Mouse (Mus musculus) midbrain, embryonic 11.5 days (tissue): ENCODE results near the gene Dmbt1. TPM values are rescaled to one million over a fixed set of nuclear protein-coding genes. Genes with fewer than 3 reads are reported as not detected.

ENCODE experiments used
- ATAC-seq: fragments of 200-750 bp; cut with Nextera tagmentation; 2 replicates; pipeline ENCODE4 v1.8.0; 2017; ENCODE audit warnings: moderate TSS enrichment, moderate library complexity; ENCODE audit not compliant: low FRiP score
- DNase-seq: peaks from one replicate; pipeline ENCODE4 v3.0.0; 2015; ENCODE audit warnings: low spot score; ENCODE audit errors: missing footprints
- H3K27ac ChIP-seq: fragments of 300-500 bp; sonication (generic); 2 replicates; pipeline ENCODE4 v1.5.1; 2014; ENCODE audit warnings: low read depth, low read length
- H3K27me3 ChIP-seq: fragments of 300-500 bp; sonication (generic); 2 replicates; pipeline ENCODE4 v1.6.1; 2014; ENCODE audit warnings: mild to moderate bottlenecking, low read length, moderate library complexity, mixed read lengths; ENCODE audit not compliant: control insufficient read depth, insufficient read depth
- H3K36me3 ChIP-seq: fragments of 300-500 bp; sonication (generic); 2 replicates; pipeline ENCODE4 v1.6.1; 2014; ENCODE audit warnings: mild to moderate bottlenecking, low read length, moderate library complexity, mixed read lengths; ENCODE audit not compliant: control insufficient read depth, insufficient read depth
- H3K4me1 ChIP-seq: fragments of 300-500 bp; sonication (generic); 2 replicates; pipeline ENCODE4 v1.6.1; 2014; ENCODE audit warnings: low read length; ENCODE audit not compliant: control insufficient read depth, insufficient read depth
- H3K4me2 ChIP-seq: fragments of 300-500 bp; sonication (generic); 2 replicates; pipeline ENCODE4 v1.6.1; 2014; ENCODE audit warnings: mild to moderate bottlenecking, moderate library complexity
- H3K4me3 ChIP-seq: fragments of 300-500 bp; sonication (generic); 2 replicates; pipeline ENCODE4 v1.5.1; 2014; ENCODE audit warnings: low read depth, low read length
- H3K9ac ChIP-seq: fragments of 300-500 bp; sonication (generic); 2 replicates; pipeline ENCODE4 v1.6.1; 2014; ENCODE audit warnings: low read length
- H3K9me3 ChIP-seq: fragments of 300-500 bp; sonication (generic); 2 replicates; pipeline ENCODE4 v1.6.1; 2016; ENCODE audit warnings: low read length; ENCODE audit not compliant: control insufficient read depth
- WGBS: fragments of 180-500 bp; shearing (Covaris S2); extraction: QIAGEN DNeasy Blood & Tissue Kit; methylation state at CpG from one replicate; pipeline ENCODE4 v1.1.7; 2014; 5-methylcytosine and 5-hydroxymethylcytosine counted together
- polyA plus RNA-seq: library from polyadenylated mRNA; unstranded; fragments of >200 nt; fragmentation: Nextera tagmentation; extraction: Ambion mirVana; gene quantifications from 2 replicates; pipeline ENCODE4 v1.2.1, GENCODE M21; 2014

The Dmbt1 gene
- polyA plus RNA-seq, 1 experiment from 2014 or later: not detected

- Histone ChIP-seq H3K27me3 (no peaks in the 10 kb centered on the region), H3K4me1 (no peaks in the 10 kb centered on the region), H3K36me3 (no peaks in the 10 kb centered on the region), H3K27ac (no peak overlapping the region), H3K9me3 (no peaks in the 10 kb centered on the region), H3K4me2 (no peak overlapping the region), H3K4me3 (no peak overlapping the region), H3K9ac (no peak overlapping the region)
- WGBS: 55% methylated on average over 8 of the region's 8 CpGs
- no peak for ATAC-seq
- peak; percentile 87 for DNase-seq
These were observed 37.9 kb upstream of the Dmbt1 start for GRCm38 (mm10) chr7:130993907-130994306.

- peak; percentile 35 for DNase-seq
- no peak overlapping the region for H3K4me2 ChIP-seq
- no peak overlapping the region for H3K27ac ChIP-seq
- no peak overlapping the region for H3K9ac ChIP-seq
- no peak overlapping the region for H3K4me3 ChIP-seq
- ATAC-seq: no peak
- no peaks in the 10 kb centered on the region for H3K36me3 ChIP-seq
- H3K27me3 ChIP-seq: no peaks in the 10 kb centered on the region
- 92% methylated on average over 12 of the region's 12 CpGs for WGBS
- H3K4me1 ChIP-seq: no peaks in the 10 kb centered on the region
- peaks cover 4% of the 10 kb centered on the region; the same call in 1 of the 2 replicates for H3K9me3 ChIP-seq
These were observed 29.7 kb upstream of the Dmbt1 start for GRCm38 (mm10) chr7:131001976-131002726.

GRCm38 (mm10) chr7:131004071-131004470, 27.8 kb upstream of the Dmbt1 start:
- Histone ChIP-seq H3K4me2 (no peak overlapping the region), H3K4me1 (no peaks in the 10 kb centered on the region), H3K9me3 (peaks cover 4% of the 10 kb centered on the region; the same call in 1 of the 2 replicates), H3K27ac (no peak overlapping the region), H3K27me3 (no peaks in the 10 kb centered on the region), H3K36me3 (no peaks in the 10 kb centered on the region), H3K4me3 (no peak overlapping the region), H3K9ac (no peak overlapping the region)
- 83% methylated on average over 5 of the region's 5 CpGs for WGBS
- peak; percentile 31 for DNase-seq
- ATAC-seq: no peak

- 97% methylated on average over 2 of the region's 2 CpGs for WGBS
- Histone ChIP-seq H3K9me3 (peaks cover 4% of the 10 kb centered on the region; the same call in 1 of the 2 replicates), H3K4me1 (no peaks in the 10 kb centered on the region), H3K4me2 (no peak overlapping the region), H3K4me3 (no peak overlapping the region), H3K9ac (no peak overlapping the region), H3K36me3 (no peaks in the 10 kb centered on the region), H3K27me3 (no peaks in the 10 kb centered on the region), H3K27ac (no peak overlapping the region)
- ATAC-seq (no peak), DNase-seq (no peak)
These were observed 24.6 kb upstream of the Dmbt1 start for GRCm38 (mm10) chr7:131007221-131007620.

- Histone ChIP-seq H3K4me2 (no peak overlapping the region), H3K9me3 (peaks cover 4% of the 10 kb centered on the region; the same call in 1 of the 2 replicates), H3K36me3 (no peaks in the 10 kb centered on the region), H3K27me3 (no peaks in the 10 kb centered on the region), H3K27ac (no peak overlapping the region), H3K4me3 (no peak overlapping the region), H3K4me1 (no peaks in the 10 kb centered on the region), H3K9ac (no peak overlapping the region)
- peak; percentile 44 for DNase-seq
- 86% methylated on average over 5 of the region's 5 CpGs for WGBS
- ATAC-seq: no peak
These were observed 22.7 kb upstream of the Dmbt1 start for GRCm38 (mm10) chr7:131009178-131009577.

- Histone ChIP-seq H3K4me3 (no peak overlapping the region), H3K4me2 (no peak overlapping the region), H3K9ac (no peak overlapping the region), H3K27ac (no peak overlapping the region), H3K27me3 (no peaks in the 10 kb centered on the region), H3K4me1 (no peaks in the 10 kb centered on the region), H3K9me3 (peaks cover 2% of the 10 kb centered on the region; the same call in 1 of the 2 replicates), H3K36me3 (no peaks in the 10 kb centered on the region)
- DNase-seq (no peak), ATAC-seq (no peak)
- WGBS: 89% methylated on average over 1 of the region's 1 CpGs
These were observed 20.0 kb upstream of the Dmbt1 start for GRCm38 (mm10) chr7:131011901-131012300.

GRCm38 (mm10) chr7:131019181-131019580, 12.7 kb upstream of the Dmbt1 start:
- Histone ChIP-seq H3K9ac (no peak overlapping the region), H3K9me3 (peaks cover 2% of the 10 kb centered on the region; the same call in 1 of the 2 replicates), H3K27me3 (no peaks in the 10 kb centered on the region), H3K4me1 (no peaks in the 10 kb centered on the region), H3K4me3 (no peak overlapping the region), H3K36me3 (no peaks in the 10 kb centered on the region), H3K4me2 (no peak overlapping the region), H3K27ac (no peak overlapping the region)
- ATAC-seq: no peak
- DNase-seq: no peak
- WGBS: 95% methylated on average over 2 of the region's 2 CpGs

- ATAC-seq (no peak), DNase-seq (no peak)
- H3K27ac ChIP-seq: no peak overlapping the region
- no peaks in the 10 kb centered on the region for H3K9me3 ChIP-seq
- H3K4me1 ChIP-seq: peaks cover 5% of the 10 kb centered on the region; the same call in 1 of the 2 replicates
- no peak overlapping the region for H3K9ac ChIP-seq
- no peak overlapping the region for H3K4me2 ChIP-seq
- WGBS: 83% methylated on average over 1 of the region's 1 CpGs
- no peak overlapping the region for H3K4me3 ChIP-seq
- no peaks in the 10 kb centered on the region for H3K36me3 ChIP-seq
- no peaks in the 10 kb centered on the region for H3K27me3 ChIP-seq
These were observed 7.0 kb upstream of the Dmbt1 start for GRCm38 (mm10) chr7:131024807-131025206.

GRCm38 (mm10) chr7:131027557-131027956, 4.3 kb upstream of the Dmbt1 start:
- H3K36me3 ChIP-seq: no peaks in the 10 kb centered on the region
- no peaks in the 10 kb centered on the region for H3K9me3 ChIP-seq
- H3K4me1 ChIP-seq: peaks cover 5% of the 10 kb centered on the region; the same call in 1 of the 2 replicates
- WGBS: 72% methylated on average over 1 of the region's 1 CpGs
- no peak overlapping the region for H3K27ac ChIP-seq
- no peak overlapping the region for H3K4me2 ChIP-seq
- ATAC-seq (no peak), DNase-seq (no peak)
- H3K4me3 ChIP-seq: no peak overlapping the region
- no peak overlapping the region for H3K9ac ChIP-seq
- no peaks in the 10 kb centered on the region for H3K27me3 ChIP-seq
